Mouse (Mus musculus): Measurements from ENCODE around the gene Dync1i1. TPM values are rescaled to one million over a fixed set of nuclear protein-coding genes. Genes with fewer than 3 reads are reported as not detected.
A peak's percentile ranks its signal among the peaks of the same experiment; 100 is the strongest.

Gene Dync1i1
- polyA plus RNA-seq, 1 experiment: 3.9 TPM

- no peaks in the 10 kb centered on the region for H3K79me2 ChIP-seq (ENCODE audit: control insufficient read depth, insufficient read depth)
- H3K27me3 ChIP-seq (ENCODE audit: control insufficient read depth, insufficient read depth, insufficient read length): no peaks in the 10 kb centered on the region
- H3K4me3 ChIP-seq: no peak overlapping the region
- TF ChIP-seq TCF3 (IDR thresholded peaks at IDR 0.05; ENCODE audit: insufficient read length, low read depth): no peak
- TF ChIP-seq USF1 (IDR thresholded peaks at IDR 0.05; ENCODE audit: low read depth): no peak
- no peak for TF ChIP-seq MYOG (IDR thresholded peaks at IDR 0.05; ENCODE audit: control insufficient read depth in 1 of 3, insufficient read depth in 1 of 3, insufficient read length in 2 of 3, low read depth in 2 of 3)
- TF ChIP-seq MYOD1 (IDR thresholded peaks at IDR 0.05; ENCODE audit: control insufficient read depth in 1 of 3, insufficient read length in 2 of 3, low read depth in 2 of 3): no peak
- TF ChIP-seq SRF (IDR thresholded peaks at IDR 0.05; ENCODE audit: control insufficient read depth, insufficient read length, low read depth): no peak
- no peak for TF ChIP-seq E2F4 (IDR thresholded peaks at IDR 0.05; ENCODE audit: insufficient read depth)
- H3K4me2 ChIP-seq (ENCODE audit: low read depth): peak overlapping the region; percentile 52
- H3K36me3 ChIP-seq (ENCODE audit: control insufficient read depth, insufficient read depth): no peaks in the 10 kb centered on the region
- no peak overlapping the region for H3ac ChIP-seq (ENCODE audit: control insufficient read depth, insufficient read length)
Measured at GRCm38 (mm10) chr6:6004756-6005485, 279.5 kb downstream of the Dync1i1 start.

- H3K36me3 ChIP-seq (ENCODE audit: control insufficient read depth, insufficient read depth): no peaks in the 10 kb centered on the region
- H3K4me3 ChIP-seq: no peak overlapping the region
- no peaks in the 10 kb centered on the region for H3K79me2 ChIP-seq (ENCODE audit: control insufficient read depth, insufficient read depth)
- TF ChIP-seq TCF12 (IDR thresholded peaks at IDR 0.05; ENCODE audit: insufficient read depth, poor library complexity, severe bottlenecking) (no peak), POLR2AphosphoS2 (IDR thresholded peaks at IDR 0.05; ENCODE audit: insufficient read length, low read depth) (no peak), REST (IDR thresholded peaks at IDR 0.05; ENCODE audit: insufficient read depth, insufficient read length) (no peak), USF1 (IDR thresholded peaks at IDR 0.05; ENCODE audit: low read depth) (no peak), MYOD1 (IDR thresholded peaks at IDR 0.05; ENCODE audit: control insufficient read depth in 1 of 3, insufficient read length in 2 of 3, low read depth in 2 of 3) (no peak), E2F4 (IDR thresholded peaks at IDR 0.05; ENCODE audit: insufficient read depth) (no peak), POLR2A (IDR thresholded peaks at IDR 0.05; ENCODE audit: insufficient read length, low read depth) (no peak)
- no peaks in the 10 kb centered on the region for H3K27me3 ChIP-seq (ENCODE audit: control insufficient read depth, insufficient read depth, insufficient read length)
- H3ac ChIP-seq (ENCODE audit: control insufficient read depth, insufficient read length): no peak overlapping the region
- no peak overlapping the region for H3K4me2 ChIP-seq (ENCODE audit: low read depth)
Measured at GRCm38 (mm10) chr6:6005762-6006431, 280.5 kb downstream of the Dync1i1 start.

GRCm38 (mm10) chr6:6011364-6011763 is 285.9 kb downstream of the Dync1i1 start:
- Histone ChIP-seq H3K79me2 (ENCODE audit: control insufficient read depth, insufficient read depth) (no peaks in the 10 kb centered on the region), H3K36me3 (ENCODE audit: control insufficient read depth, insufficient read depth) (no peaks in the 10 kb centered on the region)
- TF ChIP-seq TCF3 (IDR thresholded peaks at IDR 0.05; ENCODE audit: insufficient read length, low read depth) (no peak), E2F4 (IDR thresholded peaks at IDR 0.05; ENCODE audit: insufficient read depth) (no peak), REST (IDR thresholded peaks at IDR 0.05; ENCODE audit: insufficient read depth, insufficient read length) (no peak), MYOD1 (IDR thresholded peaks at IDR 0.05; ENCODE audit: control insufficient read depth in 1 of 3, insufficient read length in 2 of 3, low read depth in 2 of 3) (no peak), POLR2AphosphoS2 (IDR thresholded peaks at IDR 0.05; ENCODE audit: insufficient read length, low read depth) (no peak), CEBPB (IDR thresholded peaks at IDR 0.05; ENCODE audit: insufficient read depth, poor library complexity, severe bottlenecking) (no peak), MYOG (IDR thresholded peaks at IDR 0.05; ENCODE audit: control insufficient read depth in 1 of 3, insufficient read depth in 1 of 3, insufficient read length in 2 of 3, low read depth in 2 of 3) (no peak), USF1 (IDR thresholded peaks at IDR 0.05; ENCODE audit: low read depth) (no peak), POLR2A (IDR thresholded peaks at IDR 0.05; ENCODE audit: insufficient read length, low read depth) (no peak), TCF12 (IDR thresholded peaks at IDR 0.05; ENCODE audit: insufficient read depth, poor library complexity, severe bottlenecking) (no peak), SRF (IDR thresholded peaks at IDR 0.05; ENCODE audit: control insufficient read depth, insufficient read length, low read depth) (no peak), MAX (IDR thresholded peaks at IDR 0.05; ENCODE audit: low read depth) (no peak)

GRCm38 (mm10) chr6:6015616-6016015 is 290.2 kb downstream of the Dync1i1 start:
- Histone ChIP-seq H3K4me3 (no peak overlapping the region), H3K79me2 (ENCODE audit: control insufficient read depth, insufficient read depth) (no peaks in the 10 kb centered on the region), H3ac (ENCODE audit: control insufficient read depth, insufficient read length) (no peak overlapping the region), H3K4me2 (ENCODE audit: low read depth) (no peak overlapping the region), H3K36me3 (ENCODE audit: control insufficient read depth, insufficient read depth) (no peaks in the 10 kb centered on the region), H3K27me3 (ENCODE audit: control insufficient read depth, insufficient read depth, insufficient read length) (no peaks in the 10 kb centered on the region)
- TF ChIP-seq POLR2AphosphoS2 (IDR thresholded peaks at IDR 0.05; ENCODE audit: insufficient read length, low read depth) (no peak), POLR2A (IDR thresholded peaks at IDR 0.05; ENCODE audit: insufficient read length, low read depth) (no peak), SRF (IDR thresholded peaks at IDR 0.05; ENCODE audit: control insufficient read depth, insufficient read length, low read depth) (no peak), E2F4 (IDR thresholded peaks at IDR 0.05; ENCODE audit: insufficient read depth) (no peak), MAX (IDR thresholded peaks at IDR 0.05; ENCODE audit: low read depth) (no peak), TCF3 (IDR thresholded peaks at IDR 0.05; ENCODE audit: insufficient read length, low read depth) (no peak), TCF12 (IDR thresholded peaks at IDR 0.05; ENCODE audit: insufficient read depth, poor library complexity, severe bottlenecking) (no peak), MYOG (IDR thresholded peaks at IDR 0.05; ENCODE audit: control insufficient read depth in 1 of 3, insufficient read depth in 1 of 3, insufficient read length in 2 of 3, low read depth in 2 of 3) (no peak), CEBPB (IDR thresholded peaks at IDR 0.05; ENCODE audit: insufficient read depth, poor library complexity, severe bottlenecking) (no peak), USF1 (IDR thresholded peaks at IDR 0.05; ENCODE audit: low read depth) (no peak), REST (IDR thresholded peaks at IDR 0.05; ENCODE audit: insufficient read depth, insufficient read length) (no peak), MYOD1 (IDR thresholded peaks at IDR 0.05; ENCODE audit: control insufficient read depth in 1 of 3, insufficient read length in 2 of 3, low read depth in 2 of 3) (no peak)

More at GRCm38 (mm10) chr6:6011364-6011763, 285.9 kb downstream of the Dync1i1 start:
- no peak overlapping the region for H3K4me2 ChIP-seq (ENCODE audit: low read depth)
- H3ac ChIP-seq (ENCODE audit: control insufficient read depth, insufficient read length): no peak overlapping the region
- H3K4me3 ChIP-seq: no peak overlapping the region
- no peaks in the 10 kb centered on the region for H3K27me3 ChIP-seq (ENCODE audit: control insufficient read depth, insufficient read depth, insufficient read length)
